9 mouse cellular contexts compared by ENCODE assay signal in the genomic region with DNA sequence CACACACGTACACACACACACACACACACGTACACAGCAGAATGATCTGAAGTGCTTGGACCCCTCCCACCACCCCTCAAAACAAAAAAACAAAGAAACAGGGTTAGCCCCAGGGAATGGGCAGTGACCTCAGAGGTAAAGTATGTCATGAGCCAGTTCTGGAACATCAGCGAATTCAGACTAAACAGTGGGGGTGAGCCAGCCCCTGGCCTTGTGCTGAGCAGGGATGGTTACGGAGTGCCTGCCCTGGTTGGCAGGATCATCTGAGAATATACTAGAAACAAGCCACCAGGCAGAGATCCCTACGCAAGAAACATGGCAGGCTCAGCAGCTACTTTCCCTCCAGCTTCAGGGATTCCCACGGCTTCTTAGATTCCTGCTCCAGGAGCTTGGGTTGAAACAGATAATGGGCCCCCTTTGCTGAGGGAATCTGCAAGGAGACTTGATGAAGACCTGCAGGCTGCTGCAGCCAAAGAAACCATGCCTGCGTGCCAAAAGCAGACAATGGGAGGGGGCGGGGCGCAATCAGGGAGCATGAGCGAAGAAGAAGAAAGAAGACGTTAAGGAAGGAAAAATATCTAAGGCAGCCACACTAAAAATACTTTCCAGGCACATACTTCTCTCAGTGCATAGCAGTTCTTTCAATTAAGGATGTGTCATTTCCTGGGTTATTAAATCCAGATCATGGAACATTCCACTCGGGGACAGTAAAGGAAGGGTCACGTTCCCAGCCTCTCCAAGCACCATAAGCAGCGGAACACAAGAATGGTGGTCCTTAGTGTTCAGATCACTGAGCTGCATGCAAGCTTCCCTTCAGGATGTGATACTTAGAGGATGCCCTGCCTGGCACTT. TPM values are rescaled to one million over a fixed set of nuclear protein-coding genes. Genes with fewer than 3 reads are reported as not detected.
DNase-seq lines count a peak whose midpoint lies in the region; ATAC-seq and TF ChIP-seq lines count a peak whose summit lies in the region.
"Had no signal": no experiment of that assay in that cellular context is flagged by ENCODE, and none has a peak within 500 bp of the region (broad histone marks: within the 10 kb centered on the region; RNA-seq: fewer than 3 reads in every experiment).

No protein-coding gene starts in this region.

- H3K9me3 ChIP-seq in heart, embryonic 13.5 days = no peaks in the 10 kb centered on the region
- no peaks in the 10 kb centered on the region for H3K9me3 ChIP-seq in limb, embryonic 14.5 days (ENCODE audit: control insufficient read depth, low read length)
- H3K9me3 ChIP-seq: liver, embryonic 15.5 days had no signal

- TF ChIP-seq POLR2A in limb, embryonic 14.5 days (IDR thresholded peaks at IDR 0.05; ENCODE audit: borderline replicate concordance, extremely low read depth, insufficient read depth, insufficient read length) = no peak

- peak; percentile 11 to 30 for DNase-seq in adrenal gland, adult (ENCODE audit: inconsistent age in 2 of 2, low spot score in 1 of 2)
- no peak for DNase-seq in adrenal gland, adult 18-20 months (ENCODE audit: low spot score in 2 of 2)
- peak; percentile 66 to 76 for DNase-seq in right cerebral cortex, postnatal 10 days (ENCODE audit: low spot score in 2 of 2)
- DNase-seq in right cerebral cortex, adult 18-20 months = no peak
- peak; percentile 53 for DNase-seq in limb, embryonic 14.5 days (ENCODE audit: low spot score)
- peak; percentile 28 for DNase-seq in skeletal muscle tissue, adult 2 months (ENCODE audit: low read depth, low spot score)
- no peak for DNase-seq in B cell, adult 2 months

- H3K36me3 ChIP-seq in heart, embryonic 13.5 days = peaks cover 25% of the 10 kb centered on the region
- H3K36me3 ChIP-seq in limb, embryonic 14.5 days (ENCODE audit: control insufficient read depth, insufficient read depth, low read length) = no peaks in the 10 kb centered on the region

- H3K4me2 ChIP-seq in heart, embryonic 13.5 days = peak overlapping the region; percentile 25
- H3K4me2 ChIP-seq in limb, embryonic 14.5 days (replicated peaks; ENCODE audit: low read depth, low read length, severe bottlenecking) = no peak overlapping the region
- H3K4me2 ChIP-seq: liver, embryonic 15.5 days had no signal

- ATAC-seq in heart, embryonic 13.5 days (ENCODE audit: extremely low read depth, insufficient number of reproducible peaks, low FRiP score, low TSS enrichment) = 0 out of 2 replicates have a peak, but pooled peaks have one; percentile 38
- peak; percentile 64 for ATAC-seq in limb, embryonic 14.5 days (ENCODE audit: low FRiP score, low read depth)

- 36% methylated on average over 14 of the region's 14 CpGs for WGBS in heart, embryonic 13.5 days
- 56% methylated on average over 14 of the region's 14 CpGs for WGBS in limb, embryonic 14.5 days

- H3K9ac ChIP-seq in heart, embryonic 13.5 days = peak overlapping the region; percentile 50
- no peak overlapping the region for H3K9ac ChIP-seq in limb, embryonic 14.5 days (ENCODE audit: low read depth, low read length, severe bottlenecking)
- H3K9ac ChIP-seq: liver, embryonic 15.5 days had no signal

- peak overlapping the region; percentile 89 for H3K27ac ChIP-seq in heart, embryonic 13.5 days (replicated peaks)
- H3K27ac ChIP-seq in limb, embryonic 14.5 days (replicated peaks; ENCODE audit: low read depth, low read length) = 0 out of 2 replicates have a peak overlapping the region, but pooled peaks have one; percentile 10
- H3K27ac ChIP-seq: liver, embryonic 15.5 days had no signal

- no peaks in the 10 kb centered on the region for H3K27me3 ChIP-seq in heart, embryonic 13.5 days (replicated peaks)
- no peaks in the 10 kb centered on the region for H3K27me3 ChIP-seq in limb, embryonic 14.5 days (ENCODE audit: control insufficient read depth, insufficient read depth, low read length)
- H3K27me3 ChIP-seq: liver, embryonic 15.5 days had no signal

- peaks cover 49% of the 10 kb centered on the region for H3K4me1 ChIP-seq in heart, embryonic 13.5 days
- peaks cover 11% of the 10 kb centered on the region; the same call in 1 of the 2 replicates for H3K4me1 ChIP-seq in limb, embryonic 14.5 days (ENCODE audit: control insufficient read depth, insufficient read depth, low read length)

- no peak overlapping the region for H3K4me3 ChIP-seq in heart, embryonic 13.5 days
- no peak overlapping the region for H3K4me3 ChIP-seq in limb, embryonic 14.5 days (replicated peaks; ENCODE audit: low read length)
- H3K4me3 ChIP-seq: liver, embryonic 15.5 days had no signal

RNA-seq across cellular contexts. Expression of gene Pdlim1, which starts 30.6 kb away (rescaled TPM):
- 10 to 100 TPM; 19.0 to 22.4 TPM for total RNA-seq in adrenal gland, adult 18-20 months (2021)
- polyA plus RNA-seq in heart, embryonic 13.5 days (2015; fragmentation: Nextera tagmentation; extraction: Ambion mirVana) = 247 and 281 TPM in 2 replicates
- polyA plus RNA-seq in limb, embryonic 14.5 days (2012; rRNA removed) = 64.5 and 85.3 TPM in 2 replicates
- polyA plus RNA-seq in limb, embryonic 14.5 days (2014; fragmentation: Nextera tagmentation; extraction: Ambion mirVana) = 175 TPM in 2 replicates

RNA-seq across cellular contexts. Expression of gene Cyp2c70, which starts 53.9 kb away (rescaled TPM):
- total RNA-seq in adrenal gland, adult 18-20 months (2021) = under 1 TPM; 0.38 to 0.53 TPM
- polyA plus RNA-seq in heart, embryonic 13.5 days (2015; fragmentation: Nextera tagmentation; extraction: Ambion mirVana) = 0.19 TPM in 1 of 2 replicates, not detected in the other
- not detected in 2 replicates for polyA plus RNA-seq in limb, embryonic 14.5 days (2012; rRNA removed)
- not detected in 2 replicates for polyA plus RNA-seq in limb, embryonic 14.5 days (2014; fragmentation: Nextera tagmentation; extraction: Ambion mirVana)

Comparison
In these comparisons a context has a peak if more than half of its experiments do, and no peak if none do; other contexts are left out.
1. DNase-seq: peak in adrenal gland, adult (2 of 2), right cerebral cortex, postnatal 10 days (2 of 2), limb, embryonic 14.5 days (single experiment) and skeletal muscle tissue, adult 2 months (single experiment); none in adrenal gland, adult 18-20 months (0 of 2), right cerebral cortex, adult 18-20 months (single experiment) and B cell, adult 2 months (0 of 2).